Mouse (Mus musculus) right cerebral cortex, adult 2 months (tissue): ENCODE measurements around the gene Fads1.

Source experiments
- DNase-seq, 2 experiments: peaks; one replicate each; pipeline ENCODE4 v3.0.0; 2021 to 2022; ENCODE audit warnings: low spot score in 2 of 2

Gene Fads1

DNA sequence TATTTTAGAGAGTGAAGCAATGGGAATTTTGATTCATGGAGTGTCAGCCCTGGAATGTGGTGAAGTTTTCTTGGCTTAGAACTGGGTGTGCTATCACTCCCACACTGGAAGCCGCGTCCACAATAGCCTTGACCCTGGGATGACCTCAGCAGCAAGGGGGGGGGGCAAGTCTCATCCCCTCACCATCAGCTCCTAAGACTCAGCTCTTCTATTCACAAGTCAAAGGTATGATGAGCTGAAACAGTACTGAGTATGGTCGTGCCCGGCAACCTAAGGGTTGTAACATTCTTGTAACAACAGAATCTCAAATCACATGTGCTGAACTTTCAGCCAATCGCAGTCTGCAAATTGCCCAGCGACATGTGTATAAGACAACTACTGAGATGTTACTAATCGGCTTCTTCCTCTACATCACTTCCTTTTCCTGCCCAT lies 5.7 kb upstream of the Fads1 start:
- no peak for DNase-seq

DNA sequence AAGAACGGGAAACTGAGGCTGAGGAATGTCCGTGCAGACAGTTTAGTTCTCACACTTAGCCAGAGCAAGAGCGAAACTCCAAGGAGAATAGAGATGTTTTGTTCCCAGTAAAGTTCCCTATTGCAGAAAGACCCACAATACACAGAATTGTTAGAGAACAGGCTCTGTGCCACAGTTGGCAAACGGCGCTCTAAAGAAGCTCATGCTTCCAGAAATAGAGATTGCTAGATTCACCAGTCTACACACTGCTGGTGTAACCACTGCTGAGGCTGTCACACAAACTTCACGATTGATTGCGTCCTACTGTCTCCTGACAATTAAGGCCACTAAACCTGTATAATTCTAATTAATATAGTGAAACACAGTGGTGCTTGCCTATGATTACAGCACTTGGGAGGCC lies 1.5 kb upstream of the Fads1 start:
- peak; percentile 47 to 62 for DNase-seq

DNA sequence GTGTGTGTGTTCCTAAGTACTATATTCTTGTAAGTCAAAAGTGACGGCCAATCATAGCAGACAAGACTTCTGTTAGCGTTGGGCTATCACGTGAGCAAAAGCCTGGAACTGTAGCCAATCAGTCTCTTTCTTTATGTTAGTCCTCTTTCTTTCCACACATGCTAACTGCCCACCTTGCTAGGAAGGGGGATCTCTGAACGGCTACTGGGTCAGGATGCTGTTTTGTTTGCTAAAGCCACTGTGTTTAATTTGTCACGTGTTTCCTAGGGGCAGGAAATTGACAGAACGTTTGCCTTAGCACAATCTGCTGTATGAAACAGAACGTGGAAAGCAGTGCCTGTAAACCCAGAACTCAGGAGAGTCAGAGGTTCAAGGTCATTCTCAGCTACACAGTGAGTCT lies 546 bp upstream of the Fads1 start:
- DNase-seq, result no peak

DNA sequence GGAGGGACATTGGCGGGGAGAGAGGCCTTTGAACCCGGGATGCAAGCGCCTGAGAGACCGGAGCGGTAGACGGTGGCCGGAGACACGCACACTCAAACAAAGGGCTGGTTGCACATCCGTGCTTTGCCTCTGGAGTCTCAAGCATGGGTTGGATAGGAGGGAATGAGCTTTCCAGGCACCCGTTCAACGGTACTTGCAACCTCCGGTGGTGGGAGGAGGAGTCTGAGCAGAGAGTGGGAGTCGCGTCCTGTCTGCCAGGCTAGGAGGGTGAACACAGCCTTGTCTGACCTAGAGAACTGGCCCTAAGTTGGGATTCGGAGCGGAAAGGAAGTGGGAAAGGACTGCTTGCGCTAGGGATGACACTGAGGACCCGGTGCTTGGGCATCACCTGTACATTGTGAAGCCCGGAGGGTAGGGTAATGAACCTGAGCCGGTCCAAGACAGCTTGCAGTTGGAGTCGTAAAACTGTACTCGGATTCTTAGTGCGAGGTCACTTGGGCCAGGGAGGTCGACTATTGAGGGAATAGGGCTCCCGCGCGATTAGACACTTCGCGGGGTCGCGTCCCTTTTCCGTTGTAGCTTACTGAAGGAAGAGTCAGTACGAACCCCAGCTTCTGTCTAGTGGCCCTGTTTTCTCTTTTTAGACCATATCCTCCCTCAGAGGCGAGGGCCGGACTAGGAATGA lies 753 bp downstream of the Fads1 start:
- peak; percentile 77 to 82 for DNase-seq

DNA sequence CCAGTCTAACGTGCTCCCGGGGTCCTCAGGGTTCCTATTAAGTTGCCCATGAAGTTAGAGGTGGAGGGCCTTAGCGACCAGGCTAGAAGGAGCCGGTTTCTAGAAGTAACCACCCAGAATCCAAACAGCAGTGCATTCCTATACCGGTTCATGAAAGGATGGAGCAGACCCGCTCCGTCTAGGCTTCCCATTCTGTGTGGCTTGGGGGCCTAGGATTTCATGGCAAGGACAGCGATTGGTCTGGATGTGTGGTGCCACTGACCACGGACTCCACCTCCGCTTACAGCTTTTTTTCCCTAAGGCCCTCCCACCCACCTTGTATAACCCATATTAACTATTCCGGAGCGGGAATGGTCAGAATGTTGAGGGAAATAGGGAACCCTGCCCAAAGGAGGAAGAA lies 1.4 kb downstream of the Fads1 start:
- DNase-seq, result peak; percentile 37 to 47

DNA sequence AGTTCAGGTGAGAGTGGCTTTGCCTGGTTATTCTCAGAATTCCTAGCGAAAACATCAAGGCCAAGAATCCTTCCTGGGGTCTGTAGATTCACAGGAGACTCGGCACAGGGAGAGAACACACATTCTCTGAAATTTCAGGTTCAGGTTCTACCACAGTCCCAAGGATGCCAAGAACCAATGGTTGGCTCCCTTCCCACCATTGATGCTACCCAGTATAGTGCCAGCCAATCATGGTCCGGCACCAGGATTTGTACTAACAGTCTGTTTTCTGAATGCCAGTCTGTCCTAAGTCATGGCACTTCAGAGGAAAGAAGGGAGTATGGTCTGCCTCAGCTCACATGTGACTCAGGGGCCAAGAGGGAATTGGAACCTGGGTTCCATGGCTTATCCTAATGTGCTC lies 3.2 kb downstream of the Fads1 start:
- no peak for DNase-seq

DNA sequence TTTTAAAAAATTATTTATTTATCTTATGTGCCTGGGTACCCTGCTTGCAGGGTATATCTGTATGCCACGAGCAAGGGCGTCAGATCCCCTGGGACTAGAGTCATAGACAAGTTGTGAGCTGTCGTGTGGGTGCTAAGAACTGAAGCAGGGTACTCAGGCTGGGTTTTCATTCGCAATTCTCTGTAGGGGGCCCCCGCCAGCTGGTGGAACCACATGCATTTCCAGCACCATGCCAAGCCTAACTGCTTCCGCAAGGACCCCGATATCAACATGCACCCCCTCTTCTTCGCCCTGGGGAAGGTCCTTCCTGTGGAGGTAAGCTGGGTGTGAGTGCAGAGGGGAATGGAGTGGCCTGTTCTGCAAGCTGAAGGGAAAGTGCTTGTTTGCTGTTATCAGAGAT lies 3.9 kb downstream of the Fads1 start:
- DNase-seq, result no peak

DNA sequence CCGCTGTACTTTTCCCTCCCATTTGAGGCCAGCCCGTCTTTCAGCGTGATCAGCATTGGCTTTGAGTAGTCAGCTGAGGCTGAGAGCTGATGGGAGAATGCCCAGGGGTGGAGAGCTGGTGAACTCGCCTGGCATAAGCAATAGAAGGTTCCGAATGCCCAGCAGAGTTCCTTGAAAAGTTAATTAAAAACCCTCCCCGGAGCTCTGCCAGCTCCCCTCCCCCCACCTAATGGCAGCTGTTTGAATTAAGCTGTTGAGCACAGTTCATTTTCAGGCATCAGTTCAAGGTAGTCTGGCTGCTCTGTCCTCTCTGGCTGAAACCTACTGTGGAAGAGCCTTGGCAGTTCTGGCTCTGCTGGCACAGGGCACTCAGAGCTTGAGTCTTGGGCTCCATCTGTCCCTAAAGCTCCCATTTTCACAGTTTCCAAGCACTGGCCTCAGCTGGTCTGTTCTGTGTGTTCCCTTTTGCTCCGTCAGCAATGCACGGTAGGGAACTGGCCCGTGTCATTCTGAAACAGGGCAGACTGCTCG lies 5.7 kb downstream of the Fads1 start:
- DNase-seq, result peak; percentile 62 to 73

DNA sequence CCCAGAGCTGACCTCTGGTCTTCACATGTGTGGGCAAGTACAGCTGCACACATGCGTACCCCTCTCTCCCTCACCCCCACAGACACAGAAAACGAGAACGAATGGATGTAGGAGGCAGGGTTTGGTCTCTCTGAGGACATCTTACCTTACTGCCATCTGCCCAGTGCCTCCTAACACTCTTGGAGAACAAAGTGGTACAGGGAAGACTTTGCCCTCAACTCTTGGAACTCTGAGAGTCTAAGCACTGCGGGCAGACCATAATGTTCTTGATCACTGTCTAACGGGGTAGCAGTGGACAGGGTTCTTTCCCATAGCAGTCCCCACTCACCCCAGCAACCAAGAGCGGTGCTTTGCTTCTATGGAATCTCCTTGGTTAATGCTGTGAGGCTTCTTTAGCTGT lies 6.3 kb downstream of the Fads1 start:
- DNase-seq, result no peak

DNA sequence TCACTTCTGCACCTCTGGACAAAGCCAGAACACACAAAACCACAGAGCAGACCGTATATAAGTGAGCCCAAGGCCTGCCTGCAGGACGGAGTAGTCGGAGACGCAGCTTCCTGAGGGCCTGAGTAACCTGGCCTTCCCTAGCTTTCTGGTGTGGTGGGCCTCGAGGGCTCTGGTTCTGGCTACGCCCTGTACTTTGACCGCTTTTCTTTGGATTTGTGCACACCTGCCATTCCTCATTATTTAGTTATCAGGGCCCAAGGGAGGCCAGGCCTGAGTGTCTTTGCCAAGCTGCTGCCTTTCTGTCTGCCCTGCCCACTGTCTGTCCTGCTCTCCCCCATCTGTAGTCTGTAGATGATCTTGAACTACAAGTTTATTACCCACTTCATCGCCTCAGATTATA lies 7.3 kb downstream of the Fads1 start:
- DNase-seq, result no peak

DNA sequence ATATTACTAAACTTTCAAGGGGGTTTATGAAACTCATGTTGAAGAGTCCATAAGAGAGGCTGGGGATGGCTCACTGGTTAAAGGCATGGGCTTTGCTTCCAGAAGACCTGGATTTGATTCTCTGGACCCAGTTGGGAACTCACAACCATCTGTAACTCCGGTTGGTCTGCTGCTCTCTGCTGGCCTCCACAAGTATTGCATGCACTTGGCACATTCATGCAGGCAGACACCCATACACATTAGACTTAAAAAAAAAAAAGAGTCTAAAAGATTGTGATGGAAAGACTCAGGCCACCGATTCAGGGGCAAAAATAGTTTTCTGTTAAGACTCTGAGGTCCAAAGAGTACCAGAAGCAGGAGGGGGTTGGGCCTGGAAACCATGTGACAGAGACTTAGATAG lies 8.1 kb downstream of the Fads1 start:
- peak; percentile 77 to 79 for DNase-seq

DNA sequence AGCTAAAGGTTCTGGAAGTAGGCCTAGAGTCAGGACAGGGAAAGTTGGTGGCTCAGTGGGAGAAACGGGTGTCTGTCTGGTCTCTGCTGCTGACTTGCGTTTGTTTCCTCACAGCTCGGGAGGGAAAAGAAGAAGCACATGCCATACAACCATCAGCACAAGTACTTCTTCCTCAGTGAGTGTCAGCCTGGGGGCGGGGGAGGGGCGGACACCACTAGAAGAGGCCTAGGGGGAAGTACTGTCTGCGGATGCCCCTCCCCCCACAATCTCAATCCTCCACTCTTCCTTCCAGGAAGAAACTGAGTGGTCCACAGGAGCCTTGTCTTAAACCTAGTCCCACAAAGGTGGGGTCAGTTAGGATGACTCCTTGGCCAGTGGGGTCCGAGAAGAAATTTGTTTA lies 8.6 kb downstream of the Fads1 start:
- no peak for DNase-seq

DNA sequence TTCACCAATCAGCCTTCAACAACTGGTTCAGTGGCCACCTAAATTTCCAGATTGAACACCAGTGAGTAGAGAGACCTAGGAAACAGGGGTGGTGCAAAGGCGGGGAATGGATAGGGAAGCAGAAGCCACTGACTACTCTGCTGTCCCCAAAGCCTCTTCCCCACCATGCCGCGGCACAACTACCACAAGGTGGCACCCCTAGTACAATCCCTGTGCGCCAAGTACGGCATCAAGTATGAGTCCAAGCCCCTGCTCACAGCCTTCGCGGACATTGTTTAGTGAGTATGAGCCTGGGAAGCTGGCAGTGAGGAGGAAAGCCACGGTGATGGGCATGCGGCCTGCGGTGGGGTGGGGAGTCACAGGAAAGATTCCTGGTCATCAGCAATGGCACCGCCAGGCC lies 11.6 kb downstream of the Fads1 start:
- no peak for DNase-seq

DNA sequence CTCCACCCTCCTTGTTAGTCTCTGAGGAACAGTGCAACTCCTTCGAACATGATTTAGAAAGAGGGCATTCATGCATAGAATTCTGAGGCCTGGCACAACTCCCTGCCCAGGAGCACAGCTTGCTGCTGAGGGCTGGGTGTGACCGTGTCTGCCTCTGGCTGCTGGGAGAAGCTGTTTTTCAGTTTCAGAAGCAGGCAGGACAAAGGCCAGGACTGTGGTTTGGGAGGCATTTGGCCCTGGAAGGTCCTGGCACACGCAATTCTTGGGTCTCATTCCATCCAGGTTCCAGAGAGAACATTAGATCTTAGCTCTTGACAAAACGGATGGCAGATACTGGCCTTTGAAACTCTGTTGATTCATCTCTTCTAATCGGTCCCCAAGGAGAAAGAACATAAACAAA lies 12.6 kb downstream of the Fads1 start:
- no peak for DNase-seq

DNA sequence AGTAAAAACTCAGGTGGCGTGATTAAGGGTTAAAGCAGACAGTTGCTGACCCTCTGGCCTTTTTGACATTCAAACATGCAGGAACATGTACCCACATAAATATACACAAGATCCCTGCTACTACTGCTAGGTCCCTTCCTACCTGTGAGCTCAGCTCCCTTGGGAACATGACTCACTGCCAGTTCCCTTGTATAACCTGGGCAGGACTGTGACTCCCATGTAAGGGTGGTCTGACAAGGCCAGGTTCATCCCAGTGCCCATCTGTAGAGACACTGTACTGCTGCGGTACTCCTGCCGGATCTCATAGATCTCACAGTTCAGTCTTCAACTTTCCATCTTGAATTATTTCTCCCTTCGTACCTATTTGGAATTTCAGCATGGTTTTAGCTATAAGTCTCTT lies 14.4 kb downstream of the Fads1 start:
- DNase-seq, result no peak

DNA sequence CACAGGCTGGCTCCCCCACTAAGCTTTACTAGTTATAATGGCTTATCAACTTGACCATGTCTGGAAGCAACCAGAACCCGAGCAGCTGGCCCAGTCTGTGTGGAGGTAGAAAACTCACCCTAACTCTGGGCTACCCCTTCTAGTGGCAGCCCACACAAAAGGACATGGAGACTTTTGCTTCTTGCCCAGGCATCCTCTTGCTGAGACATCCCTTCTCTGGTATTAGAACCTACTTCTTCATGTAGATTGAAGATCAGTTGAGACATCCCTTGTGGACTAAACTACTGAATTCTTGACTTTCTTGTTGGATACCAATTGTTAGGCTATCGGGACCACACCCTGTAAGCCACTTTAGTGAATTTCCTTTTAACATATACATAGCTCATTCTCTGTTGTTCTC lies 15.6 kb downstream of the Fads1 start:
- DNase-seq, result no peak

DNA sequence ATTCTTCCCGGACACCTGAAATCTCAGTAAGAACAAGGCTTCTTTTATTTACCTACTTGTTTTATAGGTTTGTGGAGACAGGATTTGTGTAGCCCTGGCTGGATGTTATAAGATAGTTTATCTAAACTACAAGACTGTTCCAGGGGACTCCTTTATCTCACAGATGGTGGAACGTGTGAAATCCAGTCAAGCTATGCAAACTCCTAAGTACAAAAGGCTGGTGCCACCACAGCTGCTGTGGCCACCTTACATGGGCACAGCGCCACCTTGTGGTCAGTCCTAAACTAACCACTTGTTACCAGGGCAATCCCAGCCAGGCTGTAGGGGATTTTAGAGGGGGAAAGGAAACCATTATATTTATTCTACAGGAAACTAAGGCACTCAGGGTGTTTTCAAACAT lies 16.0 kb downstream of the Fads1 start:
- DNase-seq, result peak; percentile 85 to 86

DNA sequence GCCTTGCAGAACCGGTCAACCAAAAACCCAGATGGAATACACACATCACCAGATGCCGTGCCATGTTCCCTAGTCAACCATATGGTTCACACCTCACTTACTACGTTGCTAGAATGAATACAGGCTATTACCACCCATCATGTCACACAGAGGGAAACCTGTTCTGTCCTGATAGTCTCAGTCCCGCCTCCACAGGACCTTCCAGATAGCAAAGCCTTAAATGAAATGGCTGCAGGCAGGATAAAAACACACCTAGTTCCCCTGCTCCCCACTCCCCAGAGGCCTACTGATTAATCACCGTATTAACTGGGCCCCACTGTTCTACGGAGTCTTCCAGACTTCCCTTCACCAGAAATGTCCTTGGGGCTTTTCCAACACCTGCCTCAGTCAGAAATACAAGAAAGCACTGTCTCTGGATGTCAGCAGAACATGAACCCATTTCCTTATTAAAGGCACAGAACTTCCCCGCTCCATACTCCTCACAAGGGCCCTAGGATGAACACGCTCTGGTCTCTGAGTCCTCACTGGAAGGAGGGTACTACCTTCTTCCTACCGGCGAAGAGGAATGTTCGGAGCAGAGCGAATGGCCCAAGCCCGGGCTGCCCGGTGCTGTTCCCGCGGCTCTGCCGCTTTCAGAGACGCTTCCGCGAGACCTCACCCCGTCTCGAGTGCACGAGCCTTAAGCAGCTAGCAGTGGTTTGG lies 20.6 kb downstream of the Fads1 start:
- no peak for DNase-seq

DNA sequence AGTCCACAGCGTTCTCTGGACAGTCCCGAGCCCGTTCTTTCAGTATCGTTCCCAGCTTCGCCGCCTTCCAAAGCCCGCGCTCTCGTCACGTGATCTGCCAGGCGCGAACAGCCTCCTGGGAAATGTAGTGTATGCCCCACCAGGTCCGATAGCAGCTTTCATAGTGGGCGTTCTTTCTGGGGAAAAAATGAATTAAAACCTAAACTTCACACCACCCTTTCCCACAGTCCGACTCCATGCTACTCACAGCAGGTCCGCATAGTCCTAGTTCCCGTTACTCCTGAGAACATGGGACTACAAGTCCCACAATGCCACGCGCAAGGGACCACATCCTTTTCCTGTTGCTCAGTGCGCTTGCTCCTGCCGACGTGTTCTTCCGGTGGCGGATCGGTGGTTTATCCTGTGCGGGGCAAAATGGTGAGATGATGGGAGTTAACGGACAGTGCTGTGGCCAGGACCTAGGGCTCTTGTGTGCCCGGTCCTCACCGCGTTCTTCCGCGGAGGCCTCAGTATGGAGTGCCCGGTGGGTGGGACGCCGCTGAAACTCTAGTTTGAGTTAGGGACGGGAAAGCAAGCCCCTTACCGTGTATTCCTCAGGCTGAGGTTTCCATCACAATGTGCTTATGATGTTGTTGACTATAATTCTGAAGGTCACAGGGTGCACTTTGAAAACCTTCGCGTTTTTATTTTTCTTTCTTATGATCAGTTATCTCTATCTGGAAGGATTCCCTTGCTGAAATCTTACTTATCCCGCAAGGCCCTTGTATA lies 21.3 kb downstream of the Fads1 start, which contains the start of the genes Tmem258 and Fen1:
Gene Tmem258 (plus strand): TSS at position 167 of the 768 bp plus-strand sequence.
Gene Fen1 (minus strand): TSS at position 322 of the 768 bp plus-strand sequence.
- DNase-seq, result peak; percentile 94 to 95

DNA sequence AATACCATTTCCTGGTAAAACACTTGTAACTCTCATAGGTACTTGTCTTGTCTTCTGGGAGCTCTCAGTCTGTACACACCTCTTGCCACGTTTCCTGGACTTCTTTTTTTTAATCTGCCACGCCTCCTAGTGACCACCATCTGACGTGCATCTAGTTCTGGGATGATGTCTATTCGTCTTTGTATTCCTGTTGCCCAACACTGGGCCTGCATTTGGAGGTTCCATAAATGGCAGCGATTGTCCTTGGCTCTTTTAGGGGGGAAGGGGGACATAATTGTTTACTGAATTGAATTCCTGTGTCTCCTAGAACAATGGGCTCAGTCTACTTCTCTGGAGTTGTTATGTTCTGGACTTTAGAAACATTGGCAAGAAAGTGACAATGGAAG lies 21.9 kb downstream of the Fads1 start:
- peak; percentile 26 to 40 for DNase-seq

DNA sequence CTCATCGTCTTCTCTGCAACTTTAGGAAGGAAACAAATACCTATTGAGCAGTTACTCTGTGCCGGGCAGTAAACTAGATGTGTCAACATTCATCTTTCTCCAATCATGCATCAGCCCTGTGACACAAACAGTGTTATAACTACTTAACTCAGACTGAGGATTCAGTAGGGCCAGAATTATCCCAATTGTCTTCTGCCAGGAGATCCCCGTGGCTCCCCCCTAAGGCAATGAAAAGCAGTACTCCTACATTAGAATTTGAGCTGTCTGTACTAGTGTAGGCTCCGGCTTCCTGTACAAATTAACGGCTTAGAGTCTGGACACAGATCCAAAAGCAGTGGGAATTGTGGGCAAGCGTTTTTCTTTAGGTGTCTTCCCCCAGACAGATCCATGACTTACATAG lies 22.4 kb downstream of the Fads1 start:
- no peak for DNase-seq

DNA sequence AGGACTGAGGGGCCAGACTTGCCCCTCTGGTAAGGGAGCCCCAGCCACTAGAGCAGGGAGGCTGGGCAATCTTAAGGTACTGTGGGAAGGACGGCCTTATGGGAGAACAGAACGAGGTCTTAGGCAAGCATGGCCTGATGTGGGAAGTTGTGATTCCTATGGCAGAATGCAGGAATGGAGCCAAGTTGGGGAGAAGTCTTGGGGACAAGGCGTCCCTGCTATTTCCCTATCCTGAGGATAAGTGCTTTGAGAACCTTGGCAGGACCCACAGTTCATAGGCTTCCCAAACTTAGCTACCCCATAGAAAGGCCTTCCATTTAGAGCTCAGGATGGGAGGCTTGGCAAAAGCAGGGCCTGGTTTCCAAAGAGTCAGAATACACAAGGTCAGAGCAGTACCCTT lies 26.2 kb downstream of the Fads1 start:
- DNase-seq, result no peak
